Mouse (Mus musculus) liver, adult 2 months (tissue): ENCODE data around the gene Parp2. TPM values are rescaled to one million over a fixed set of nuclear protein-coding genes. Genes with fewer than 3 reads are reported as not detected.

ENCODE experiments used
- DNase-seq: peaks from one replicate; pipeline ENCODE4 v3.0.0-alpha.2; 2011; ENCODE audit warnings: low read depth, low spot score; ENCODE audit errors: extremely low read depth
- H3K27ac ChIP-seq: fragments of 200-500 bp; replicated peaks from 2 replicates; pipeline ENCODE4 v1.5.1; 2012; ENCODE audit warnings: low read depth, mild to moderate bottlenecking, control low read depth, inconsistent platforms, low read length; ENCODE audit not compliant: insufficient read depth
- H3K27me3 ChIP-seq: fragments of 200-500 bp; 2 replicates; pipeline ENCODE4 v1.6.1; 2012; ENCODE audit warnings: mild to moderate bottlenecking, moderate library complexity, low read length, inconsistent platforms; ENCODE audit not compliant: control insufficient read depth, insufficient read depth
- H3K36me3 ChIP-seq: fragments of 200-500 bp; 2 replicates; pipeline ENCODE4 v1.6.1; 2012; ENCODE audit warnings: low read length, inconsistent platforms; ENCODE audit not compliant: control insufficient read depth, insufficient read depth
- H3K4me1 ChIP-seq: fragments of 200-500 bp; 2 replicates; pipeline ENCODE4 v1.6.1; 2011; ENCODE audit warnings: low read length; ENCODE audit not compliant: control insufficient read depth, insufficient read depth
- H3K4me3 ChIP-seq: fragments of 200-500 bp; 2 replicates; pipeline ENCODE4 v1.5.1; 2011; ENCODE audit warnings: low read depth, mild to moderate bottlenecking, control low read depth, low read length, moderate library complexity; ENCODE audit not compliant: insufficient read depth
- H3K79me2 ChIP-seq: fragments of 200-500 bp; 2 replicates; pipeline ENCODE4 v1.6.1; 2012; ENCODE audit warnings: inconsistent platforms, mild to moderate bottlenecking, low read length, moderate library complexity; ENCODE audit not compliant: control insufficient read depth, insufficient read depth
- H3K9ac ChIP-seq: fragments of 200-500 bp; 2 replicates; pipeline ENCODE4 v1.6.1; 2012; ENCODE audit warnings: low read depth, mild to moderate bottlenecking, control low read depth, inconsistent platforms, low read length
- CTCF ChIP-seq: fragments of 200-500 bp; IDR thresholded peaks from 2 replicates; pipeline ENCODE4 v1.5.1; 2011; ENCODE audit warnings: low read depth, low read length, control low read depth
- POLR2A ChIP-seq: fragments of 200-500 bp; IDR thresholded peaks from 2 replicates; pipeline ENCODE4 v1.6.1; 2011; ENCODE audit warnings: low read length, control low read depth; ENCODE audit not compliant: insufficient read depth; ENCODE audit errors: extremely low read depth
- WGBS: fragments of 180-500 bp; shearing (Covaris S2); methylation state at CpG from one replicate; pipeline ENCODE4 v1.1.7; 2018; 5-methylcytosine and 5-hydroxymethylcytosine counted together
- polyA plus RNA-seq: library from polyadenylated mRNA; depleted of rRNA; stranded (reverse); fragments of >200 nt; gene quantifications from 2 replicates; pipeline ENCODE4 v1.2.3, GENCODE M21; 2012
- total RNA-seq: library from RNA; depleted of rRNA; stranded (reverse); fragments of >200 nt; gene quantifications from 2 replicates; pipeline ENCODE4 v1.2.3, GENCODE M21; 2014

Gene Parp2
- total and polyA plus RNA-seq, 2 experiments, result 6.2 to 11.0 TPM

DNA sequence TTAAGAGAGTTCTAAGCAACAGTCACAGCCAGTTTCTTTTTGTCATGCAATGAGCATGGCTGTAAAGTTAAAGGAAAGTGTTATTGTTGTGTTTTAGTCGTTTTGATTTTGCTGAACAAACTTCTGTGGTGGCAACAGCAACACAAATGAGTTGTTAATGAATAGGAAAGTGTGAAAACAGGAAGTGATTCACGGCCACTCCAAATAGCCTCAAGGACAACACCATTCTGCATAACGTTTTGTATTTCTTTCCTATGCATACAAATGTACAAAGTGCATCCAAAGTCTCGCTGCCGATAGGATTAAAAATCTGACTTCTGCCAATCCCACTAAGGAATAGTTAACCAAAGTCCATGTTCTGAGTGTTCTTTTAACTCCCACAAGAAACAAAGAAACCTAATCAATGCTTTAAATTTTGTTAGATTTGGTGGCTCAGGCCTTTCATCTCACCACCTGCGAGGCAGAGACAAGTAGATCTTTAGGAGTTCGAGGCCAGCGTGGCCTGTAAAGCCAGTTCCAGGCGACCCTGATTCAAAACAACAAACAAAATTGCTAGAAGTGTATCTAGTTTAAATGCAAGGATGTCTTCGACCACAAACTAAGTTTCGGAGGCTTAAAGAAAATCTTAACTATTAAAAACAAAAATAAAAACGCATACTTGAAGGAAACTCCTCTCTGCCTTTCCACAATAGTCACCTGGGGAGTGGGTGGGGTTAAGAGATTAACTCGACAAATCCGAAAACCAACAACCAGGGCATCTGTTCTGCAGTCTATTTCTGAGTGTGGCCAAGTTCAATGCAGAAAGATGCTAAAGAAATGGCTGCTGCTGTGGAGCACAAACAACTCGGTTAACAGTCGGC is 23.0 kb upstream of the Parp2 start:
- Histone ChIP-seq H3K4me3 (peak overlapping the region; percentile 92), H3K27me3 (no peaks in the 10 kb centered on the region), H3K36me3 (peaks cover 3% of the 10 kb centered on the region; the same call in 1 of the 2 replicates), H3K4me1 (no peaks in the 10 kb centered on the region), H3K27ac (no peak overlapping the region), H3K79me2 (no peaks in the 10 kb centered on the region), H3K9ac (peak overlapping the region; percentile 78)
- 17% methylated on average over 16 of the region's 16 CpGs for WGBS
- DNase-seq, result peak; percentile 46
- TF ChIP-seq CTCF, result no peak
- TF ChIP-seq POLR2A, result no peak

DNA sequence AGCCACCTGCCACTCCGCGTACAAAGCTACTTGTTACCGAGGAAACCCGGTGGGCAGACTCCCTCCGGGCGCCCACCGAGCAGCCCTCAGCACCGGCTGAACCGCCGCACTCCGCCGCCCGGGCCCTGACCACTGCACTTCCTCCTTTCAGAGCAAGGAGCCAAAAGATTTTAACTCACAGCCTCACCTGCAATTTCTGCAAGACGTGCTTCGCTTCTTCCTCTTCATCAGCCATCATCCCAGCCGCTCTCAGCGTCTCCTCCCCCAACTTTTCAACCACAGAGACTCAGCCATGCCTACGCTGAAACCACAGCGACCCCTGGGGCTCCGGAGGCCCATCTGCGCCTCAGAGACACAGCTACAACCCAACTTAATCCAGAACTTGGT is 22.4 kb upstream of the Parp2 start, which contains the start of gene Ttc5:
TSS of gene Ttc5 (minus strand) at position 269 of the 387 bp plus-strand sequence.
- H3K36me3 ChIP-seq, result peaks cover 3% of the 10 kb centered on the region; the same call in 1 of the 2 replicates
- H3K79me2 ChIP-seq, result no peaks in the 10 kb centered on the region
- H3K27me3 ChIP-seq, result no peaks in the 10 kb centered on the region
- H3K9ac ChIP-seq, result peak within 1 kb of the TSS; percentile 78
- H3K27ac ChIP-seq, result no peak within 1 kb of the TSS
- H3K4me3 ChIP-seq, result peak within 1 kb of the TSS; percentile 92
- 1% methylated on average over 21 of the region's 21 CpGs for WGBS
- H3K4me1 ChIP-seq, result no peaks in the 10 kb centered on the region
- DNase-seq, result peak; percentile 75
- peak; percentile 94 for TF ChIP-seq CTCF
- no peak for TF ChIP-seq POLR2A

DNA sequence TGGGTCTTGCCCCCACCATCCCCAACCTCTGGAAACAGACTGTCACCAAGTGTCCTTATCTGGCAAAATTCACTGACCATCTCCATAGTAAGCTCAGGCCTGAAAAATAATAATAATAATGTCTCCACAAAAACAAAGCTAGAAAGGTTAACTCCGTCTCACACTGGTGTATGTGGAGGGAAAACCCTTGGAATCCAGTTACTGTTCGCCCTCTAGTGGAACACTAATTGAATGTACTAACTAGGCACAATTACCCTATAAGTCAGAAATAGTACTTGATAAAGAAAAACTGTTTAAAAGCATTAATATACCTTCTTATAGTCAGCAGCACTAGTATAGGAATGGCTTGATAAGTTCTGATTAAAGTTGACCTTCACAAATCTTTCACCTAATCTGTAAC is 19.5 kb upstream of the Parp2 start:
- 12% methylated on average over 2 of the region's 2 CpGs for WGBS
- H3K36me3 ChIP-seq, result no peaks in the 10 kb centered on the region
- DNase-seq, result peak; percentile 28
- H3K4me1 ChIP-seq, result no peaks in the 10 kb centered on the region
- H3K79me2 ChIP-seq, result no peaks in the 10 kb centered on the region
- no peak overlapping the region for H3K4me3 ChIP-seq
- no peak overlapping the region for H3K27ac ChIP-seq
- no peak overlapping the region for H3K9ac ChIP-seq
- TF ChIP-seq CTCF (no peak), POLR2A (no peak)
- no peaks in the 10 kb centered on the region for H3K27me3 ChIP-seq

DNA sequence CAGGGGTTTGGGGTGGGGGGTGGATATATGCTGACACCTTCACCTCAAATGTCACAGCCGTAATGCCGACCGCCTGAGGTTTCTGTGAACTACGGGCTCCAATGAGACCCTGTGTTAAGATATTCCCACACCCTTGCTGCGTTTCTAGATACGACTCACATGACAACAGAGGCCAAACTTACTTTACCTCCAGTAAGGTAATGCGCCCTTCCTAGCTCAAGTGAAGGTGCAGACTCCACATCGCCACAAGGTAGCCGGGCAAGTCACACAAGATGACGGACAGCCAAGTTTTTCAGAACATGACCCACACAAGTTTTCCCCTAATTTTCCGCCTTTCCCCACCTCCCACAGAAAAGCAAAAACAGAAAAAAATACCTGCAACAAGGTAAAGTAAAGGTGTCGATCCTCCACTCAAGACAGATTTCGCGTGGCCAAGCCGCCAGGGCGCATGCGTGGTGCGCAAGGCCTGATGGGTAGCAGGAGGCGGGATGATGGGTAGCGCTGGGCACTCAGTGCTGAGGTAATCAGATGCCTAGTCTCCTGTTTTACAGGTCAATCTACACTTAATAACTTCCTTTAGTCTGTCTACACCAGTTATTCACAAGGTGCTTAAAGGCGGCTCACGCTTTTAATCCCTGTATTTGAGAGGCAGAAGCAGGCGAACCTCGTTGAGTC is 12.2 kb upstream of the Parp2 start:
- Histone ChIP-seq H3K79me2 (no peaks in the 10 kb centered on the region), H3K36me3 (no peaks in the 10 kb centered on the region), H3K4me3 (no peak overlapping the region), H3K27me3 (no peaks in the 10 kb centered on the region), H3K9ac (no peak overlapping the region), H3K27ac (no peak overlapping the region), H3K4me1 (no peaks in the 10 kb centered on the region)
- no peak for DNase-seq
- TF ChIP-seq CTCF, result no peak
- TF ChIP-seq POLR2A, result no peak
- WGBS, result 93% methylated on average over 24 of the region's 24 CpGs

DNA sequence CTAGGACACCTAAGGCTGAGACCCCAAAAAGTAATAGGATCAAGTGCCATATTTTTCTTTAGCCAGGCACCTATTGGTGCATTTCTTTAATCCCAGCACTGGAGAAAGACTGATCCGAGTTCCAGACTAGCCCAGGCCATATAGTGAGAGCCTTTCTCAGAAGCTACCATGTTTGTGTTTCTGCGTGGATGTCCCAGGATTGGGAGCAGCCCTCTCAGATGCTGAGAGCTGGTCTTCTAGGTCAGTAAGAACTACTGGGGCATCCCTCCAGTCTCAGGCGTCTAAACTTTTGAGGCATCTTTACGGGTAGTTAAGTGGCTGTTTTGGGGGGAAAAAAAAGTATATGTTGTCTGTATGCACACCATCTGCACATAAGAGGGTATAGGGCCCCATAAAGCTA is 11.7 kb upstream of the Parp2 start:
- Histone ChIP-seq H3K79me2 (no peaks in the 10 kb centered on the region), H3K36me3 (no peaks in the 10 kb centered on the region), H3K27me3 (no peaks in the 10 kb centered on the region), H3K27ac (no peak overlapping the region), H3K4me1 (no peaks in the 10 kb centered on the region), H3K4me3 (no peak overlapping the region), H3K9ac (no peak overlapping the region)
- 89% methylated on average over 4 of the region's 4 CpGs for WGBS
- DNase-seq, result no peak
- no peak for TF ChIP-seq CTCF
- no peak for TF ChIP-seq POLR2A

DNA sequence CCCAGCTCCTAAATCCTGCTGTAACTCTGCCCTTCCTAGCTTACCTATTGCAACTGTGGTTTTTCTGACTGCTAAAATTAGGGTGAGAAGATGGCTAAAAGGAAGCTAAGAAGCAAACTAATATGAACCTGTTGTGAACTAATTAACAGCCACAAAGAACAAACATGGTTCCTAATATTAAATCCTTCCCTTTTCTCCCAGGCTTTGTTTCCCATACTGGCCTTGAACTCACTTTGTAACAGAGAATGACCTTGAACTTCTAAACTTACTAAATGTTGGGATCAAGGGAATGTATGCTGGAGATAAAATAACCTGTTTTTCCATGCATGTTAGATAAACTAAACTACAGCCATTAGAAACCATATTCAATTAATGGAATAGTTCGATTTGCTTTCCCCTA is 11.2 kb upstream of the Parp2 start:
- no peak for DNase-seq
- H3K9ac ChIP-seq, result no peak overlapping the region
- TF ChIP-seq CTCF, result no peak
- no peak for TF ChIP-seq POLR2A
- H3K4me3 ChIP-seq, result no peak overlapping the region
- no peak overlapping the region for H3K27ac ChIP-seq
- WGBS, result 83% methylated on average over 1 of the region's 1 CpGs
- no peaks in the 10 kb centered on the region for H3K79me2 ChIP-seq
- H3K27me3 ChIP-seq, result no peaks in the 10 kb centered on the region
- H3K36me3 ChIP-seq, result no peaks in the 10 kb centered on the region
- no peaks in the 10 kb centered on the region for H3K4me1 ChIP-seq
